Mouse (Mus musculus): Measurements from ENCODE around the gene P3h4. TPM values are rescaled to one million over a fixed set of nuclear protein-coding genes. Genes with fewer than 3 reads are reported as not detected.

The P3h4 gene
- total and polyA plus RNA-seq, 3 experiments: not detected

DNA sequence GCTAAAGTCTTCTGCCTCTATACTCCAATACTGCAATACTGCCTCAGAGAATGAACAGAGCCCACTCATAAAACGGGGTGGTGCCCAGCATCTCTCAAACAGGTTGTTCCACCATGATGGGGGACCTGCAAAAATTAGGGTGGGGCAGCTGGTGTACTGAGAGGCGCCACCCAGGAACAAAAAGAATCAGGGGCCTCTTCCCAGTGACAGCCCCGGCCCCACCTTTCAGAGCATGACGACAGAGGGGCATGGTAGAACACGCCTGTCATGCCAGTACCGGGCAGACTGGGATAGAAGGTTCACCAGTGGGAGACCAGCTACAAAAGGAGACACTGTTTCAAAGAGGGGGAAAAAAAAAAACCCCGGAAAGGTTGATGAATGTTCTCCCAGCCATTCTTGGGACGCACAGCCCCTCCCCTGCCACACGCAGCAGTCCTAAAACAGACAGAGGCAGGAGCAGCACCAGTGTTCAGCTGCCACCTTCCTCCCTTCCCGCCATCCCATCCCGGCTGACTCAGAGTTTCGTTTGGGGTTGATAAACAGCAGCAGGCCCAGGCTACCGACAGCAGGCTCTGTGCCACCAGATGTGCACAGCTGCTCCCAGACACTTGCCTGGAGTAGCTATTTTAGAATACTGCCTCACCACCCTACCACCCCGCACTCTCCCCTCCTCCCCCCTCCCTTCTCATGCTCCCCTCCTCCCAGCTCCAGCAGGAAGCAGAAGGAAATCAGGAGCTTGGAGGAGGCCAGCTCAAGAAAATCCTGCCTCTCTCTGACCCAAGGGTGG, 26.9 kb downstream of the P3h4 start:
- Histone ChIP-seq H3K36me3 (replicated peaks in 1 of 2; ENCODE audit: control insufficient read depth in 1 of 2, insufficient read depth in 1 of 2, low read length in 1 of 2) (no peaks in the 10 kb centered on the region), H3K4me3 (replicated peaks in 1 of 3; ENCODE audit: low read depth in 2 of 3, low read length in 2 of 3, poor library complexity in 1 of 3) (no peak overlapping the region), H3K9me3 (replicated peaks; ENCODE audit: low read length) (no peaks in the 10 kb centered on the region), H3K27ac (ENCODE audit: insufficient read depth, low read depth) (no peak overlapping the region), H3K79me2 (replicated peaks; ENCODE audit: control insufficient read depth, extremely low read depth, insufficient read depth, poor library complexity, severe bottlenecking) (no peaks in the 10 kb centered on the region), H3K27me3 (replicated peaks) (peaks cover 62% of the 10 kb centered on the region), H3K9ac (ENCODE audit: insufficient read depth, low read depth) (no peak overlapping the region), H3K4me2 (ENCODE audit: insufficient read depth, low read depth, poor library complexity, severe bottlenecking) (no peak overlapping the region), H3K4me1 (ENCODE audit: control insufficient read depth in 1 of 2, insufficient read depth in 2 of 2) (peaks cover 16 to 36% of the 10 kb centered on the region in 2 experiments)
- dilution Hi-C loops (cut with MboI; ENCODE audit: extremely low pct_ligation_motif_present, extremely low pct_unique_long_range_greater_than_20kb, low sequenced_read_pairs): no loop called here
- no peak for TF ChIP-seq E2F4 (IDR thresholded peaks at IDR 0.05; ENCODE audit: insufficient replicate concordance, low read depth, low read length)
- no peak for TF ChIP-seq ZC3H11A (IDR thresholded peaks at IDR 0.05; ENCODE audit: low read depth, low read length)
- TF ChIP-seq MEF2A (IDR thresholded peaks at IDR 0.05; ENCODE audit: borderline replicate concordance, low read depth, low read length): 0 out of 2 replicates have a peak, but pooled peaks have one; percentile 32
- no peak for TF ChIP-seq USF2 (conservative IDR thresholded peaks at IDR 0.05; ENCODE audit: low read depth, low read length)
- no peak for DNase-seq (ENCODE audit: extremely low read depth)
- in situ Hi-C loops (cut with MboI; ENCODE audit: low pct_ligation_motif_present, low pct_unique_long_range_greater_than_20kb, low sequenced_read_pairs): no loop called here

DNA sequence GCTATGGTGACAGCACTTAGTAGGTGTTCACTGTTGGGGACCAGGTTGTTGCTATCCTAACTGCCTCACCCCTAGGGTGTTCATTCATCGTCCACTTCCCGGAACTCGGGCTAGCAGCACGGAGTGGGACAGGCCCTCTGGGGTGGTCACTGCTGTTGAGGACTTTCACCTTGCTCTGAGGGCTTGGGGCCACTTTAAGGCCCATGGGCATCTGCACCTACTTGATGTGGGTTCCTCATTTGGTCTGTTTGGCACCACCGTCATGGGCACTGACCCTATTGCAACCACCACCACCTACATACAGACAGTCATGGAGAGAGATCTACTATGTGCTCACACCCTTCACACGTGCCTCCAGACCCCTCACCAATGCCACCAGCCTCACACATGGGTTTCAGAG, 27.5 kb downstream of the P3h4 start:
- DNase-seq (ENCODE audit: extremely low read depth): no peak
- Histone ChIP-seq H3K4me2 (ENCODE audit: insufficient read depth, low read depth, poor library complexity, severe bottlenecking) (no peak overlapping the region), H3K36me3 (replicated peaks in 1 of 2; ENCODE audit: control insufficient read depth in 1 of 2, insufficient read depth in 1 of 2, low read length in 1 of 2) (no peaks in the 10 kb centered on the region), H3K9ac (ENCODE audit: insufficient read depth, low read depth) (no peak overlapping the region), H3K9me3 (replicated peaks; ENCODE audit: low read length) (no peaks in the 10 kb centered on the region), H3K4me3 (replicated peaks in 1 of 3; ENCODE audit: low read depth in 2 of 3, low read length in 2 of 3, poor library complexity in 1 of 3) (no peak overlapping the region), H3K4me1 (ENCODE audit: control insufficient read depth in 1 of 2, insufficient read depth in 2 of 2) (peaks cover 16 to 36% of the 10 kb centered on the region in 2 experiments), H3K79me2 (replicated peaks; ENCODE audit: control insufficient read depth, extremely low read depth, insufficient read depth, poor library complexity, severe bottlenecking) (no peaks in the 10 kb centered on the region), H3K27me3 (replicated peaks) (peaks cover 57% of the 10 kb centered on the region), H3K27ac (ENCODE audit: insufficient read depth, low read depth) (no peak overlapping the region)
- dilution Hi-C loops (cut with MboI; ENCODE audit: extremely low pct_ligation_motif_present, extremely low pct_unique_long_range_greater_than_20kb, low sequenced_read_pairs) (no loop called here), in situ Hi-C loops (cut with MboI; ENCODE audit: low pct_ligation_motif_present, low pct_unique_long_range_greater_than_20kb, low sequenced_read_pairs) (no loop called here)
- TF ChIP-seq TBP (conservative IDR thresholded peaks at IDR 0.05; ENCODE audit: low read depth, low read length): no peak
- TF ChIP-seq MXI1 (IDR thresholded peaks at IDR 0.05; ENCODE audit: low read depth, low read length): no peak
- TF ChIP-seq MEF2A (IDR thresholded peaks at IDR 0.05; ENCODE audit: borderline replicate concordance, low read depth, low read length): no peak
- no peak for TF ChIP-seq CHD2 (IDR thresholded peaks at IDR 0.05; ENCODE audit: low read length)
- TF ChIP-seq RCOR1 (conservative IDR thresholded peaks at IDR 0.05; ENCODE audit: low read depth, low read length): no peak
- no peak for TF ChIP-seq MAX (IDR thresholded peaks at IDR 0.05; ENCODE audit: low read length)
- no peak for TF ChIP-seq USF1 (IDR thresholded peaks at IDR 0.05; ENCODE audit: low read depth, low read length)
- TF ChIP-seq ZKSCAN1 (IDR thresholded peaks at IDR 0.05; ENCODE audit: borderline replicate concordance, low read depth, low read length): peak; percentile 42; the same call in 1 of the 2 replicates
- TF ChIP-seq HCFC1 (IDR thresholded peaks at IDR 0.05; ENCODE audit: low read depth, low read length): no peak

DNA sequence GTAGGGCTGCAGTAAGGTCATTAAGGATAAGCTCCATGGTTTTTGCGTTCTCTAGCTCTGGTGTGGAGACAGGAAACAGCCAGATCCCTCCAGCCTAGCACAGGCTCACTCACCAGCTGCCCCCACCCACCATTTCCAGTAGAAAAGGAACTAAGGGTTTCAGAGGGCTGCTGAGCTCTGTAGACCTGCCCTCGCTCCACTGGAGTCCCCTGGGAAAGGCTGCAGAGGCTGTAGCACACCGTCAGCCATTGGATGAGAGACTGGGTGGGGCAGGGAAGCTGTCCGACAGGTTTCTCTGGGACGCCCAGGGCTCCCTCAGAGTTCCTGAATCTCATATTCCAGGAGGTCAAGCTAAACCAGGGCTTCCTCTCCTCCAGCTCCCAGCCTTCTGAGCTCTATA, 28.1 kb downstream of the P3h4 start:
- dilution Hi-C loops (cut with MboI; ENCODE audit: extremely low pct_ligation_motif_present, extremely low pct_unique_long_range_greater_than_20kb, low sequenced_read_pairs): no loop called here
- no peak overlapping the region for H3K27ac ChIP-seq (ENCODE audit: insufficient read depth, low read depth)
- DNase-seq (ENCODE audit: extremely low read depth): peak; percentile 47
- peaks cover 16 to 36% of the 10 kb centered on the region in 2 experiments for H3K4me1 ChIP-seq (ENCODE audit: control insufficient read depth in 1 of 2, insufficient read depth in 2 of 2)
- H3K4me2 ChIP-seq (ENCODE audit: insufficient read depth, low read depth, poor library complexity, severe bottlenecking): no peak overlapping the region
- TF ChIP-seq MAFK (IDR thresholded peaks at IDR 0.05; ENCODE audit: insufficient replicate concordance, low read length) (no peak), ZKSCAN1 (IDR thresholded peaks at IDR 0.05; ENCODE audit: borderline replicate concordance, low read depth, low read length) (0 out of 2 replicates have a peak, but pooled peaks have one; percentile 8)
- no peak overlapping the region for H3K4me3 ChIP-seq (replicated peaks in 1 of 3; ENCODE audit: low read depth in 2 of 3, low read length in 2 of 3, poor library complexity in 1 of 3)
- in situ Hi-C loops (cut with MboI; ENCODE audit: low pct_ligation_motif_present, low pct_unique_long_range_greater_than_20kb, low sequenced_read_pairs): no loop called here
- H3K79me2 ChIP-seq (replicated peaks; ENCODE audit: control insufficient read depth, extremely low read depth, insufficient read depth, poor library complexity, severe bottlenecking): no peaks in the 10 kb centered on the region
- H3K27me3 ChIP-seq (replicated peaks): peaks cover 55% of the 10 kb centered on the region
- H3K9ac ChIP-seq (ENCODE audit: insufficient read depth, low read depth): no peak overlapping the region
- no peaks in the 10 kb centered on the region for H3K9me3 ChIP-seq (replicated peaks; ENCODE audit: low read length)
- no peaks in the 10 kb centered on the region for H3K36me3 ChIP-seq (replicated peaks in 1 of 2; ENCODE audit: control insufficient read depth in 1 of 2, insufficient read depth in 1 of 2, low read length in 1 of 2)
